Mouse (Mus musculus): Measurements from ENCODE around the gene Rabac1. TPM values are rescaled to one million over a fixed set of nuclear protein-coding genes. Genes with fewer than 3 reads are reported as not detected.

Rabac1 gene
- polyA plus RNA-seq, 1 experiment from 2014 or later, result 263 TPM

DNA sequence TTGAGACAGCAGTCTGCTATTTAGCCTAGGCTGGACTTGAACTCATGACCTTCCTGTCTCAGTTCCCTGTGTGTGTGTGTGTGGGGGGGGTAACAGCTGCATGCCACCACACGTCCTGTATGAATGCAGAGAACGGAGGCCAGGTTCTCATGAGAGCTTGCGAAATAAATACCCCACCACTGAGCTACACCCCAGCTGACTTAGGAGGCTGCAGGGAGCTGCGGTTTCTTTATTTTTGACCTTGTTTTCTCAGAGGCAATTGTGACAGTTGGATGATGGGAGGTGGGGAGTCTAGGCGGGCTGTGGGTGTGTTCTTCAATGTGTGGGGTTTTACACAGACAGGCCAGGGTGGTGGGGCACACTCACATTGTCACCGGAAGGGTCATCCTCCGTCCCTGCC is 27.7 kb upstream of the Rabac1 start:
- Histone ChIP-seq H3K4me3 (ENCODE audit: control insufficient read depth in 1 of 2, insufficient read depth in 1 of 2, low read depth in 1 of 2, low read length in 2 of 2) (no peak overlapping the region), H3K36me3 (ENCODE audit: control insufficient read depth, insufficient read depth, low read length) (no peaks in the 10 kb centered on the region), H3K9ac (ENCODE audit: low read length) (no peak overlapping the region), H3K27ac (replicated peaks in 1 of 2; ENCODE audit: control insufficient read depth in 1 of 2, insufficient read depth in 1 of 2, low read depth in 2 of 2, low read length in 2 of 2) (no peak overlapping the region), H3K9me3 (ENCODE audit: control insufficient read depth, low read length) (no peaks in the 10 kb centered on the region), H3K27me3 (ENCODE audit: control insufficient read depth, insufficient read depth, low read length) (peaks cover 21% of the 10 kb centered on the region), H3K4me2 (ENCODE audit: low read length) (no peak overlapping the region), H3K4me1 (ENCODE audit: control insufficient read depth in 2 of 2, insufficient read depth in 2 of 2, low read length in 2 of 2) (peaks cover 0 to 4% of the 10 kb centered on the region in 2 experiments; a peak in 2 of 4 replicates)
- WGBS, result 67% methylated on average over 7 of the region's 7 CpGs
- no peak for ATAC-seq (ENCODE audit: insufficient number of reproducible peaks, insufficient read depth, low FRiP score, low read depth)

GRCm38 (mm10) chr7:24993081-24993480 is 20.5 kb upstream of the Rabac1 start:
- H3K4me3 ChIP-seq (ENCODE audit: control insufficient read depth in 1 of 2, insufficient read depth in 1 of 2, low read depth in 1 of 2, low read length in 2 of 2), result no peak overlapping the region
- no peaks in the 10 kb centered on the region for H3K9me3 ChIP-seq (ENCODE audit: control insufficient read depth, low read length)
- no peaks in the 10 kb centered on the region for H3K4me1 ChIP-seq (ENCODE audit: control insufficient read depth in 2 of 2, insufficient read depth in 2 of 2, low read length in 2 of 2)
- no peaks in the 10 kb centered on the region for H3K36me3 ChIP-seq (ENCODE audit: control insufficient read depth, insufficient read depth, low read length)
- no peaks in the 10 kb centered on the region for H3K27me3 ChIP-seq (ENCODE audit: control insufficient read depth, insufficient read depth, low read length)
- ATAC-seq (ENCODE audit: insufficient number of reproducible peaks, insufficient read depth, low FRiP score, low read depth), result no peak
- H3K4me2 ChIP-seq (ENCODE audit: low read length), result no peak overlapping the region
- H3K9ac ChIP-seq (ENCODE audit: low read length), result no peak overlapping the region
- 71% methylated on average over 6 of the region's 6 CpGs for WGBS
- H3K27ac ChIP-seq (replicated peaks in 1 of 2; ENCODE audit: control insufficient read depth in 1 of 2, insufficient read depth in 1 of 2, low read depth in 2 of 2, low read length in 2 of 2), result no peak overlapping the region

GRCm38 (mm10) chr7:24990478-24990877 is 17.9 kb upstream of the Rabac1 start:
- Histone ChIP-seq H3K4me1 (ENCODE audit: control insufficient read depth in 2 of 2, insufficient read depth in 2 of 2, low read length in 2 of 2) (no peaks in the 10 kb centered on the region), H3K9ac (ENCODE audit: low read length) (no peak overlapping the region), H3K27me3 (ENCODE audit: control insufficient read depth, insufficient read depth, low read length) (no peaks in the 10 kb centered on the region), H3K9me3 (ENCODE audit: control insufficient read depth, low read length) (no peaks in the 10 kb centered on the region), H3K27ac (replicated peaks in 1 of 2; ENCODE audit: control insufficient read depth in 1 of 2, insufficient read depth in 1 of 2, low read depth in 2 of 2, low read length in 2 of 2) (no peak overlapping the region), H3K4me3 (ENCODE audit: control insufficient read depth in 1 of 2, insufficient read depth in 1 of 2, low read depth in 1 of 2, low read length in 2 of 2) (no peak overlapping the region), H3K36me3 (ENCODE audit: control insufficient read depth, insufficient read depth, low read length) (no peaks in the 10 kb centered on the region), H3K4me2 (ENCODE audit: low read length) (no peak overlapping the region)
- 81% methylated on average over 8 of the region's 8 CpGs for WGBS
- no peak for ATAC-seq (ENCODE audit: insufficient number of reproducible peaks, insufficient read depth, low FRiP score, low read depth)

DNA sequence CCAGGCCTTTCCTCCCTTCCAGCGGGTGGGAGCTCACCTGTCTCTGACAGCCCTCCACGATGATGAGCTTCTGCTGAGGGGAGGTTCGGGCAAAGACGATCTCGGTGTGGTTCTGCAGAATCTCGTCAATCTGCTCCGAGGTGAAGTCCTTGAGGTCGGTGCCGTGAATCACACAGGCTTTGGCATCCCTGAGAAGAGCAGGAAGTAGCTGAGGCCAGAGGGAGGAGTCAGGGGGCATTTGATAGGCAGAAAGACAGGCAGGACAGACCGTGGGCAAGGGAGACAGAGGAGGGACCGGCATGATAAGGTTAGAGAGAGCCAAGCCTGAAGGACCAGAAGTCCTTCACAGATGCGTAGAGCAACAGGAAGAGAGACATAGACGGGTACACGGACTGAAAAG is 15.4 kb upstream of the Rabac1 start:
- WGBS, result 69% methylated on average over 14 of the region's 14 CpGs
- no peak overlapping the region for H3K9ac ChIP-seq (ENCODE audit: low read length)
- H3K4me2 ChIP-seq (ENCODE audit: low read length), result no peak overlapping the region
- ATAC-seq (ENCODE audit: insufficient number of reproducible peaks, insufficient read depth, low FRiP score, low read depth), result no peak
- H3K4me3 ChIP-seq (ENCODE audit: control insufficient read depth in 1 of 2, insufficient read depth in 1 of 2, low read depth in 1 of 2, low read length in 2 of 2), result no peak overlapping the region
- H3K36me3 ChIP-seq (ENCODE audit: control insufficient read depth, insufficient read depth, low read length), result no peaks in the 10 kb centered on the region
- H3K4me1 ChIP-seq (ENCODE audit: control insufficient read depth in 2 of 2, insufficient read depth in 2 of 2, low read length in 2 of 2), result no peaks in the 10 kb centered on the region
- no peak overlapping the region for H3K27ac ChIP-seq (replicated peaks in 1 of 2; ENCODE audit: control insufficient read depth in 1 of 2, insufficient read depth in 1 of 2, low read depth in 2 of 2, low read length in 2 of 2)
- H3K27me3 ChIP-seq (ENCODE audit: control insufficient read depth, insufficient read depth, low read length), result no peaks in the 10 kb centered on the region
- no peaks in the 10 kb centered on the region for H3K9me3 ChIP-seq (ENCODE audit: control insufficient read depth, low read length)

DNA sequence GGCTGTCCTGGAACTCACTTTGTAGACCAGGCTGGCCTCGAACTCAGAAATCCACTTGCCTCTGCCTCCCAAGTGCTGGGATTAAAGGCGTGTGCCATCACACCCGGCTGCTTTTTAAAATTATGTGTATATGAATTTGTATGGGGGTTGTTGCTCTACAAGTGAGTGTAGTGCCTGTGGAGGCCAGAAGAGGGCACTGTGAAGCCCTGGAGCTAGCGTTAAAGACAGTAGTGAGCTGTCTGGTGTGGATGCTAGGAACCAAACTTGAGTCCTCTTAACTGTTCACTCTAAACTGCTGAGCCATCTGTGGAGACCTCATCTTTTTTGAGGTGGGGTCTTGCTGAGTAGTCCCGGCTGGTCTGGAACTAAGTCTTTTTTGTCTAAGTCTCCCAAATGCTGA is 13.2 kb upstream of the Rabac1 start:
- Histone ChIP-seq H3K9me3 (ENCODE audit: control insufficient read depth, low read length) (no peaks in the 10 kb centered on the region), H3K27me3 (ENCODE audit: control insufficient read depth, insufficient read depth, low read length) (no peaks in the 10 kb centered on the region), H3K27ac (replicated peaks in 1 of 2; ENCODE audit: control insufficient read depth in 1 of 2, insufficient read depth in 1 of 2, low read depth in 2 of 2, low read length in 2 of 2) (no peak overlapping the region), H3K4me3 (ENCODE audit: control insufficient read depth in 1 of 2, insufficient read depth in 1 of 2, low read depth in 1 of 2, low read length in 2 of 2) (no peak overlapping the region), H3K4me1 (ENCODE audit: control insufficient read depth in 2 of 2, insufficient read depth in 2 of 2, low read length in 2 of 2) (no peaks in the 10 kb centered on the region), H3K4me2 (ENCODE audit: low read length) (no peak overlapping the region), H3K36me3 (ENCODE audit: control insufficient read depth, insufficient read depth, low read length) (no peaks in the 10 kb centered on the region), H3K9ac (ENCODE audit: low read length) (no peak overlapping the region)
- no peak for ATAC-seq (ENCODE audit: insufficient number of reproducible peaks, insufficient read depth, low FRiP score, low read depth)
- WGBS, result 54% methylated on average over 5 of the region's 5 CpGs

GRCm38 (mm10) chr7:24984307-24984706 is 11.8 kb upstream of the Rabac1 start:
- Histone ChIP-seq H3K27me3 (ENCODE audit: control insufficient read depth, insufficient read depth, low read length) (no peaks in the 10 kb centered on the region), H3K4me3 (ENCODE audit: control insufficient read depth in 1 of 2, insufficient read depth in 1 of 2, low read depth in 1 of 2, low read length in 2 of 2) (no peak overlapping the region), H3K9me3 (ENCODE audit: control insufficient read depth, low read length) (no peaks in the 10 kb centered on the region), H3K27ac (replicated peaks in 1 of 2; ENCODE audit: control insufficient read depth in 1 of 2, insufficient read depth in 1 of 2, low read depth in 2 of 2, low read length in 2 of 2) (no peak overlapping the region), H3K4me2 (ENCODE audit: low read length) (no peak overlapping the region), H3K36me3 (ENCODE audit: control insufficient read depth, insufficient read depth, low read length) (no peaks in the 10 kb centered on the region), H3K4me1 (ENCODE audit: control insufficient read depth in 2 of 2, insufficient read depth in 2 of 2, low read length in 2 of 2) (no peaks in the 10 kb centered on the region), H3K9ac (ENCODE audit: low read length) (no peak overlapping the region)
- ATAC-seq (ENCODE audit: insufficient number of reproducible peaks, insufficient read depth, low FRiP score, low read depth), result no peak
- 83% methylated on average over 2 of the region's 2 CpGs for WGBS

DNA sequence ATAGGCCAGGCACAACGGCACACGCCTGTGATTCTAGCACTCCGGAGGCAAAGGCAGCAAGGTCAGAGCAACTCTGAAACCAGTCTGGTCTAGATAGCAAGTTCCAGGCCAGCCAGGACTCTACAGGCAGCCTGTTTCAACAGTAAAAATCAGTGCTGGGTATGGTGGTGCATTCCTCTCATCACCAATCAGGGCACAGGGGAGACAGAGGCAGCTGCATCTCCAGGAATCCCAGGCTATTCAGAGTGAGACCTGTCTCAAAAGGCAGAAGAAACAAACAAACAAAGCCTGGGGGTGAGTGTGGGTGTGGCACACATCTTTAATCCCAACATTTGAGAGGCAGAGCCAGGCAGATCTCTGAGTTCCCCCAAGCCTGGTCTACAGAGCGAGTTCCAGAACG is 10.8 kb upstream of the Rabac1 start:
- Histone ChIP-seq H3K36me3 (ENCODE audit: control insufficient read depth, insufficient read depth, low read length) (no peaks in the 10 kb centered on the region), H3K27ac (replicated peaks in 1 of 2; ENCODE audit: control insufficient read depth in 1 of 2, insufficient read depth in 1 of 2, low read depth in 2 of 2, low read length in 2 of 2) (no peak overlapping the region), H3K4me2 (ENCODE audit: low read length) (no peak overlapping the region), H3K4me1 (ENCODE audit: control insufficient read depth in 2 of 2, insufficient read depth in 2 of 2, low read length in 2 of 2) (no peaks in the 10 kb centered on the region), H3K9ac (ENCODE audit: low read length) (no peak overlapping the region), H3K9me3 (ENCODE audit: control insufficient read depth, low read length) (no peaks in the 10 kb centered on the region), H3K4me3 (ENCODE audit: control insufficient read depth in 1 of 2, insufficient read depth in 1 of 2, low read depth in 1 of 2, low read length in 2 of 2) (no peak overlapping the region), H3K27me3 (ENCODE audit: control insufficient read depth, insufficient read depth, low read length) (no peaks in the 10 kb centered on the region)
- WGBS, result 72% methylated on average over 5 of the region's 5 CpGs
- no peak for ATAC-seq (ENCODE audit: insufficient number of reproducible peaks, insufficient read depth, low FRiP score, low read depth)

GRCm38 (mm10) chr7:24980439-24980838 is 7.9 kb upstream of the Rabac1 start:
- no peaks in the 10 kb centered on the region for H3K9me3 ChIP-seq (ENCODE audit: control insufficient read depth, low read length)
- no peak overlapping the region for H3K4me3 ChIP-seq (ENCODE audit: control insufficient read depth in 1 of 2, insufficient read depth in 1 of 2, low read depth in 1 of 2, low read length in 2 of 2)
- no peak overlapping the region for H3K27ac ChIP-seq (replicated peaks in 1 of 2; ENCODE audit: control insufficient read depth in 1 of 2, insufficient read depth in 1 of 2, low read depth in 2 of 2, low read length in 2 of 2)
- H3K9ac ChIP-seq (ENCODE audit: low read length), result no peak overlapping the region
- no peaks in the 10 kb centered on the region for H3K4me1 ChIP-seq (ENCODE audit: control insufficient read depth in 2 of 2, insufficient read depth in 2 of 2, low read length in 2 of 2)
- H3K4me2 ChIP-seq (ENCODE audit: low read length), result no peak overlapping the region
- no peak for ATAC-seq (ENCODE audit: insufficient number of reproducible peaks, insufficient read depth, low FRiP score, low read depth)
- WGBS, result 71% methylated on average over 7 of the region's 7 CpGs
- H3K27me3 ChIP-seq (ENCODE audit: control insufficient read depth, insufficient read depth, low read length), result no peaks in the 10 kb centered on the region
- H3K36me3 ChIP-seq (ENCODE audit: control insufficient read depth, insufficient read depth, low read length), result no peaks in the 10 kb centered on the region
